Mouse (Mus musculus) lung, adult 2 months (tissue): ENCODE measurements around the gene Panx1.

Experiments
- CTCF ChIP-seq: fragments of 200-500 bp; IDR thresholded peaks from 2 replicates; pipeline ENCODE4 v1.5.1; 2011; ENCODE audit warnings: mild to moderate bottlenecking, low read length, control low read depth; ENCODE audit not compliant: insufficient read depth
- POLR2A ChIP-seq: fragments of 200-500 bp; IDR thresholded peaks from 2 replicates; pipeline ENCODE4 v1.6.1; 2011; ENCODE audit warnings: low read depth, mild to moderate bottlenecking, control low read depth, low read length, borderline replicate concordance; ENCODE audit errors: extremely low read depth

DNA sequence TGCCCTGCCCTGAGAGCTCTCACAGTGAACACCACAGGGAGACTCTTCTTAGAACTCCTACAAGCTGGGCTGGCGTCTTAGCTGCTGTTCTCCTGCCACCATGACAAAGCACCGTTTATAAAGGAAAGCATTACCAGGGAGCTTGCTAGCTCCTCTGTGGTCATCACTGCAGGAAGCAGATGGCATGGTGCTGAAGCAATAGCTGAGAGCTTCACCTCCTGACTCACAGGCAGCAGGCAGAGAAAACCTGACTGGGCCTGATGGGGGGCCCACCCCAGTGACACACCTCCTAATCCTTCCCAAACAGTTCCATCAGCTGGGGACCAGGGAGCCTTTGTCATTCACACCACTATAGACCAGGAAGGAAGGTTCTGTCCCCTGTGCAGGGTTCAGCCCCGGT, 7.6 kb downstream of the Panx1 start:
- TF ChIP-seq CTCF (no peak), POLR2A (no peak)
